Mouse (Mus musculus): Measurements from ENCODE around the gene Cpa5.

- TF ChIP-seq CTCF (IDR thresholded peaks at IDR 0.05; ENCODE audit: control insufficient read depth, insufficient read depth, insufficient replicate concordance, low read depth, low read length) = no peak
- TF ChIP-seq POLR2A (IDR thresholded peaks at IDR 0.05; ENCODE audit: control insufficient read depth, low read depth, low read length) = no peak
Measured at GRCm38 (mm10) chr6:30680442-30680841, 69.6 kb downstream of the Cpa5 start.
